Mouse (Mus musculus): ENCODE data around the gene Reep1. TPM values are rescaled to one million over a fixed set of nuclear protein-coding genes. Genes with fewer than 3 reads are reported as not detected.

The Reep1 gene
- polyA plus RNA-seq, 1 experiment from 2014 or later = 6.7 TPM

DNA sequence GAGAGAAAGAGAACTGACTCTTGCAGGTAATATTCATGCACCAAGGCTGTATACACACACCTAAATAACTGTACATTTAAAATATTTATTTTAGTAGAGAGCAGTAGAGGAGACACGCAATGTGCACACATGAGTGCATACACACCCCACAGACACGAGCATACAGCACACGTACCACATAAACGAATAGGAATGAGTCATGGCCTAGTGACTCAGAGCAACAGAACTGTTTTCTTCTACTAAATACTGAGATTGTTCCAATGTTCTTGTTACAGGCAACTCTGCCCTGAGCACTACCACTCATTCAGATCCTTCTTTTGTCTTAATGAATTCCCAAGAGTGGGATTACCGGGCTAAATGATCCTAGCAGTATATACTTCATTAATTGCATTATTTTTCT, 70.7 kb downstream of the Reep1 start:
- Histone ChIP-seq H3K4me3 (ENCODE audit: low read depth, low read length) (no peak overlapping the region), H3K4me1 (replicated peaks; ENCODE audit: control insufficient read depth, insufficient read depth) (no peaks in the 10 kb centered on the region), H3K4me2 (replicated peaks; ENCODE audit: low read depth) (no peak overlapping the region), H3K27ac (replicated peaks) (no peak overlapping the region), H3K9ac (ENCODE audit: low read length) (no peak overlapping the region), H3K9me3 (ENCODE audit: control insufficient read depth, low read length) (no peaks in the 10 kb centered on the region), H3K36me3 (ENCODE audit: control insufficient read depth, insufficient read depth, low read length) (no peaks in the 10 kb centered on the region), H3K27me3 (ENCODE audit: control insufficient read depth, insufficient read depth, low read length) (no peaks in the 10 kb centered on the region)
- 62% methylated on average over 5 of the region's 5 CpGs for WGBS
- no peak for TF ChIP-seq EP300 (optimal IDR thresholded peaks at IDR 0.05)
- TF ChIP-seq CTCF (IDR thresholded peaks at IDR 0.05; ENCODE audit: low read depth) = no peak
- DNase-seq (ENCODE audit: low spot score) (no peak), ATAC-seq (ENCODE audit: low FRiP score, low TSS enrichment) (no peak)

DNA sequence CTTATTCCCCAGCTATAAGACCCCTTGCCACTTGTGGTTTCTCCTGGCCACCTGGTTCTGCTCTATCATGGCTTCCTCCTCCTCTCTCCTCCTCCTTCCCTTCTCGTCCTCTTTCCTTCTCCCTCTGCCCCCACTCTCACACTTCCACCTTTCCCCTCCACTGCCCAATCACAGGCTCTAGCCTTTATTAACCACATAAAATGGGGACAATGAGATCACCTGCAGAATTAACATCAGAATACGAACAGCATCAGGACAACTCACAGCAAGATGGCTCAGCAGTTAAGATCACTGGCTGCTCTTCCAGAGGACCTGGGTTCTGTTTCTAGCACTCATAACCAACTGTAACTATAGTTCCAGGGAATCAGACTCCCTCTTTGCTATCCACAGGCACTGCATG, 72.5 kb downstream of the Reep1 start:
- Histone ChIP-seq H3K36me3 (ENCODE audit: control insufficient read depth, insufficient read depth, low read length) (no peaks in the 10 kb centered on the region), H3K4me1 (replicated peaks; ENCODE audit: control insufficient read depth, insufficient read depth) (no peaks in the 10 kb centered on the region), H3K4me3 (ENCODE audit: low read depth, low read length) (no peak overlapping the region), H3K9ac (ENCODE audit: low read length) (no peak overlapping the region), H3K27ac (replicated peaks) (no peak overlapping the region), H3K27me3 (ENCODE audit: control insufficient read depth, insufficient read depth, low read length) (no peaks in the 10 kb centered on the region), H3K4me2 (replicated peaks; ENCODE audit: low read depth) (no peak overlapping the region), H3K9me3 (ENCODE audit: control insufficient read depth, low read length) (no peaks in the 10 kb centered on the region)
- 80% methylated on average over 2 of the region's 2 CpGs for WGBS
- no peak for DNase-seq (ENCODE audit: low spot score)
- ATAC-seq (ENCODE audit: low FRiP score, low TSS enrichment) = no peak
- TF ChIP-seq CTCF (IDR thresholded peaks at IDR 0.05; ENCODE audit: low read depth) = no peak
- no peak for TF ChIP-seq EP300 (optimal IDR thresholded peaks at IDR 0.05)

DNA sequence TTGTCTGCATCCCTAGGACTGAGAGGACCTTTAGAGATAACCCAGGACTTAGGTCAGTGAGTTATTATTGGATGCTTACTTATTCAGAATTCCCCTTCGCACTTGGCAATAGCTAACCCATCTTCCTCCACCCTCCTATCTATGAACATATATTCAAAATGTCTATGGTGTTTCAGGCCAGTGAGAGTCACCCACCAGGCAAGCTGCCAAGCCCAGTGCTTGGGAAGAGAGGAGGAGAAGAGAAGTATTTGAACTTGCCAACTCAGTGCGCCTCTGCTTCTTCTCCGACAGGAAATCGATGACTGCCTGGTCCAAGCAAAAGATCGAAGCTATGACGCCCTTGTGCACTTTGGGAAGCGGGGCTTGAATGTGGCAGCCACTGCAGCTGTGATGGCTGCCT, 73.1 kb downstream of the Reep1 start:
- no peaks in the 10 kb centered on the region for H3K9me3 ChIP-seq (ENCODE audit: control insufficient read depth, low read length)
- no peak overlapping the region for H3K4me3 ChIP-seq (ENCODE audit: low read depth, low read length)
- 86% methylated on average over 7 of the region's 7 CpGs for WGBS
- H3K36me3 ChIP-seq (ENCODE audit: control insufficient read depth, insufficient read depth, low read length) = no peaks in the 10 kb centered on the region
- TF ChIP-seq CTCF (IDR thresholded peaks at IDR 0.05; ENCODE audit: low read depth) = no peak
- no peak for TF ChIP-seq EP300 (optimal IDR thresholded peaks at IDR 0.05)
- H3K4me2 ChIP-seq (replicated peaks; ENCODE audit: low read depth) = no peak overlapping the region
- no peak overlapping the region for H3K27ac ChIP-seq (replicated peaks)
- no peaks in the 10 kb centered on the region for H3K27me3 ChIP-seq (ENCODE audit: control insufficient read depth, insufficient read depth, low read length)
- no peak overlapping the region for H3K9ac ChIP-seq (ENCODE audit: low read length)
- DNase-seq (ENCODE audit: low spot score) = no peak
- H3K4me1 ChIP-seq (replicated peaks; ENCODE audit: control insufficient read depth, insufficient read depth) = no peaks in the 10 kb centered on the region
- no peak for ATAC-seq (ENCODE audit: low FRiP score, low TSS enrichment)

DNA sequence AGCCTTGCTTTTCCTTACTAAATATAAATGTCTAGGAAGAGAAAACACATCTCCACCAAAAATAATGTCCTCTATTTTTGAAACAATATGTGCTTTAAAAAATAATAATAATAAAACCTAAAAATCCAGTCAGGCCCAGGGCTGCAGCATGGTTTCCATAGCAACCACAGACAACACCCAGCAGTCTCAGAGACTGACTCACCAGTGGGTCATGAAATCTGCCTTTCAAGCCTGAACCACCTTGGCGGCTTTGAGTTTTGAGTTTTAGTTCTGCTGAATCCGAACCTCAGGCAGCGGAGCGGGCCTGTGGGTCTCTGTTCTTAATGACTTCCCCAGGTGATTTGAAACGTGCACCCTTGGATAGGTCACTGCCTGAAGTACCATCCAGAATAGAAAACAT, 75.8 kb downstream of the Reep1 start:
- no peak for ATAC-seq (ENCODE audit: low FRiP score, low TSS enrichment)
- H3K9me3 ChIP-seq (ENCODE audit: control insufficient read depth, low read length) = no peaks in the 10 kb centered on the region
- no peak for DNase-seq (ENCODE audit: low spot score)
- no peaks in the 10 kb centered on the region for H3K27me3 ChIP-seq (ENCODE audit: control insufficient read depth, insufficient read depth, low read length)
- no peak overlapping the region for H3K4me2 ChIP-seq (replicated peaks; ENCODE audit: low read depth)
- H3K4me1 ChIP-seq (replicated peaks; ENCODE audit: control insufficient read depth, insufficient read depth) = no peaks in the 10 kb centered on the region
- TF ChIP-seq CTCF (IDR thresholded peaks at IDR 0.05; ENCODE audit: low read depth) = no peak
- TF ChIP-seq EP300 (optimal IDR thresholded peaks at IDR 0.05) = no peak
- WGBS = 82% methylated on average over 5 of the region's 5 CpGs
- no peak overlapping the region for H3K27ac ChIP-seq (replicated peaks)
- no peak overlapping the region for H3K4me3 ChIP-seq (ENCODE audit: low read depth, low read length)
- H3K9ac ChIP-seq (ENCODE audit: low read length) = no peak overlapping the region
- H3K36me3 ChIP-seq (ENCODE audit: control insufficient read depth, insufficient read depth, low read length) = no peaks in the 10 kb centered on the region

DNA sequence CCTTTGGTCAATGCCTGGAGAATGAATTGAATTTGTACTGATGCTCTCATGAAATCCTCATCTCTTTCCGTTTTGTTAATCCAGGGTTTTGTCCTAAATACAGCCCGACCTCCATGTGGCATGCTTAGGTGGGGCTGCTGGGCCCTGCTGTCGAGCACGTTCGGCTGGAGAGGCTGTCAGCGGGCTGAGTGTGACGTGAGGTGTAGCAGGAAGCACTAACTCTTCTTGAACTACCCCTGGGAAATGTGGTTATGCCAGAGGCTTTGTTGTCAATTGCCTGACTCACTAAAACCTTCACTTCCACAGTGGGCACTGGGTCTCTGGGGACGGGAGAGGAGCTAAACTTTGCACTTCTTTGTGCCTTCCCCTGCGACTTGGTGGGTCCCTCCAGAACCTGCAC, 81.0 kb downstream of the Reep1 start:
- DNase-seq (ENCODE audit: low spot score) = no peak
- H3K27me3 ChIP-seq (ENCODE audit: control insufficient read depth, insufficient read depth, low read length) = no peaks in the 10 kb centered on the region
- no peak overlapping the region for H3K9ac ChIP-seq (ENCODE audit: low read length)
- ATAC-seq (ENCODE audit: low FRiP score, low TSS enrichment) = no peak
- no peaks in the 10 kb centered on the region for H3K9me3 ChIP-seq (ENCODE audit: control insufficient read depth, low read length)
- WGBS = 64% methylated on average over 9 of the region's 9 CpGs
- no peak overlapping the region for H3K4me3 ChIP-seq (ENCODE audit: low read depth, low read length)
- no peak overlapping the region for H3K27ac ChIP-seq (replicated peaks)
- H3K4me2 ChIP-seq (replicated peaks; ENCODE audit: low read depth) = no peak overlapping the region
- no peaks in the 10 kb centered on the region for H3K4me1 ChIP-seq (replicated peaks; ENCODE audit: control insufficient read depth, insufficient read depth)
- TF ChIP-seq EP300 (optimal IDR thresholded peaks at IDR 0.05) (no peak), CTCF (IDR thresholded peaks at IDR 0.05; ENCODE audit: low read depth) (no peak)
- H3K36me3 ChIP-seq (ENCODE audit: control insufficient read depth, insufficient read depth, low read length) = no peaks in the 10 kb centered on the region

DNA sequence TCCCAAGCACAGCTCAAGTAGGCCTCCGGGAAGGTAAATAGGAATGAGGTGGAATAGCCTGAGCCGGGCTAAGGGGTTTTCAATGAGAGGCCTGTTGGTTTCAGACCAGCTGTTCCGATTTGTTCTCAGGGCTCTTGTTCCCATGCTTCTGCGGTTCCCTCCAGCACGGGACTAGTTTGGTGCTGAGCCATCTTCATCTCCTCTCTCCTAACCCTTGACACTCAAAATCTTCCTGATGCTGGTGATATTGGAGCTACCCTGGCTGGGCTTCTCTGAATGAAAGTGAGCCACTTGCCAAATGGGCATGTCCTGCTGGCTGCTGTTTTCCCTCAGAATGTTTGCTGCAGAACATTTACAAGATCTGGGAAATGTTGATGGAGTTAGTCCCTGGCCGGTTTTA, 84.4 kb downstream of the Reep1 start:
- Histone ChIP-seq H3K4me3 (ENCODE audit: low read depth, low read length) (no peak overlapping the region), H3K36me3 (ENCODE audit: control insufficient read depth, insufficient read depth, low read length) (no peaks in the 10 kb centered on the region), H3K9me3 (ENCODE audit: control insufficient read depth, low read length) (no peaks in the 10 kb centered on the region), H3K27me3 (ENCODE audit: control insufficient read depth, insufficient read depth, low read length) (no peaks in the 10 kb centered on the region), H3K4me2 (replicated peaks; ENCODE audit: low read depth) (no peak overlapping the region), H3K4me1 (replicated peaks; ENCODE audit: control insufficient read depth, insufficient read depth) (no peaks in the 10 kb centered on the region), H3K27ac (replicated peaks) (no peak overlapping the region), H3K9ac (ENCODE audit: low read length) (no peak overlapping the region)
- WGBS = 72% methylated on average over 6 of the region's 6 CpGs
- ATAC-seq (ENCODE audit: low FRiP score, low TSS enrichment) = no peak
- DNase-seq (ENCODE audit: low spot score) = no peak
- no peak for TF ChIP-seq CTCF (IDR thresholded peaks at IDR 0.05; ENCODE audit: low read depth)
- TF ChIP-seq EP300 (optimal IDR thresholded peaks at IDR 0.05) = no peak
